Mouse (Mus musculus) limb, embryonic 14.5 days (tissue): ENCODE measurements around the gene Npr2. TPM values are rescaled to one million over a fixed set of nuclear protein-coding genes. Genes with fewer than 3 reads are reported as not detected.

Experiments used
- ATAC-seq: fragments of 200-750 bp; cut with Nextera tagmentation; 2 replicates; pipeline ENCODE4 v1.8.0; 2017; ENCODE audit warnings: low read depth, moderate number of reproducible peaks, moderate TSS enrichment; ENCODE audit not compliant: low FRiP score
- DNase-seq: peaks from one replicate; pipeline ENCODE4 v3.0.0-alpha.2; 2015; ENCODE audit warnings: low spot score
- H3K27ac ChIP-seq: fragments of 300-500 bp; sonication (generic); replicated peaks from 2 replicates; pipeline ENCODE4 v1.5.1; 2014; ENCODE audit warnings: low read depth, mild to moderate bottlenecking, low read length, moderate library complexity, mixed read lengths
- H3K27me3 ChIP-seq: fragments of 300-500 bp; sonication (generic); 2 replicates; pipeline ENCODE4 v1.6.1; 2014; ENCODE audit warnings: low read length, mixed read lengths; ENCODE audit not compliant: control insufficient read depth, insufficient read depth
- H3K36me3 ChIP-seq: fragments of 300-500 bp; sonication (generic); 2 replicates; pipeline ENCODE4 v1.6.1; 2014; ENCODE audit warnings: mild to moderate bottlenecking, low read length, moderate library complexity, mixed read lengths; ENCODE audit not compliant: control insufficient read depth, insufficient read depth
- H3K4me1 ChIP-seq: fragments of 300-500 bp; sonication (generic); 2 replicates; pipeline ENCODE4 v1.6.1; 2014; ENCODE audit warnings: antibody characterized with exemption, low read length, mixed read lengths; ENCODE audit not compliant: control insufficient read depth, insufficient read depth
- H3K4me2 ChIP-seq: fragments of 300-500 bp; sonication (generic); replicated peaks from 2 replicates; pipeline ENCODE4 v1.6.1; 2014; ENCODE audit warnings: low read depth, mild to moderate bottlenecking, low read length, moderate library complexity; ENCODE audit not compliant: severe bottlenecking
- H3K4me3 ChIP-seq: fragments of 300-500 bp; sonication (generic); replicated peaks from 2 replicates; pipeline ENCODE4 v1.5.1; 2014; ENCODE audit warnings: low read length
- H3K9ac ChIP-seq: fragments of 300-500 bp; sonication (generic); 2 replicates; pipeline ENCODE4 v1.6.1; 2014; ENCODE audit warnings: mild to moderate bottlenecking, low read depth, low read length, moderate library complexity; ENCODE audit not compliant: severe bottlenecking
- H3K9me3 ChIP-seq: fragments of 300-500 bp; sonication (generic); 2 replicates; pipeline ENCODE4 v1.6.1; 2016; ENCODE audit warnings: low read length; ENCODE audit not compliant: control insufficient read depth
- POLR2A ChIP-seq: fragments of 200-500 bp; IDR thresholded peaks from 2 replicates; pipeline ENCODE4 v1.8.0; 2012; ENCODE audit warnings: inconsistent platforms, mild to moderate bottlenecking, moderate library complexity, borderline replicate concordance; ENCODE audit not compliant: insufficient read depth, insufficient read length; ENCODE audit errors: extremely low read depth
- WGBS: fragments of 180-500 bp; shearing (Covaris S2); extraction: QIAGEN DNeasy Blood & Tissue Kit; methylation state at CpG from one replicate; pipeline ENCODE4 v1.1.7; 2014; 5-methylcytosine and 5-hydroxymethylcytosine counted together
- polyA plus RNA-seq, 2 experiments: library from polyadenylated mRNA; depleted of rRNA in 1 of 2; stranded (reverse) in 1 of 2; unstranded in 1 of 2; fragments of >200 nt; fragmentation: Nextera tagmentation in 1 of 2; extraction: Ambion mirVana in 1 of 2; gene quantifications; 2 replicates each; pipeline versions ENCODE4 v1.2.1 to v1.2.3; 2012 to 2014

Gene Npr2
- polyA plus RNA-seq, 2 experiments, result 33.3 to 121 TPM

DNA sequence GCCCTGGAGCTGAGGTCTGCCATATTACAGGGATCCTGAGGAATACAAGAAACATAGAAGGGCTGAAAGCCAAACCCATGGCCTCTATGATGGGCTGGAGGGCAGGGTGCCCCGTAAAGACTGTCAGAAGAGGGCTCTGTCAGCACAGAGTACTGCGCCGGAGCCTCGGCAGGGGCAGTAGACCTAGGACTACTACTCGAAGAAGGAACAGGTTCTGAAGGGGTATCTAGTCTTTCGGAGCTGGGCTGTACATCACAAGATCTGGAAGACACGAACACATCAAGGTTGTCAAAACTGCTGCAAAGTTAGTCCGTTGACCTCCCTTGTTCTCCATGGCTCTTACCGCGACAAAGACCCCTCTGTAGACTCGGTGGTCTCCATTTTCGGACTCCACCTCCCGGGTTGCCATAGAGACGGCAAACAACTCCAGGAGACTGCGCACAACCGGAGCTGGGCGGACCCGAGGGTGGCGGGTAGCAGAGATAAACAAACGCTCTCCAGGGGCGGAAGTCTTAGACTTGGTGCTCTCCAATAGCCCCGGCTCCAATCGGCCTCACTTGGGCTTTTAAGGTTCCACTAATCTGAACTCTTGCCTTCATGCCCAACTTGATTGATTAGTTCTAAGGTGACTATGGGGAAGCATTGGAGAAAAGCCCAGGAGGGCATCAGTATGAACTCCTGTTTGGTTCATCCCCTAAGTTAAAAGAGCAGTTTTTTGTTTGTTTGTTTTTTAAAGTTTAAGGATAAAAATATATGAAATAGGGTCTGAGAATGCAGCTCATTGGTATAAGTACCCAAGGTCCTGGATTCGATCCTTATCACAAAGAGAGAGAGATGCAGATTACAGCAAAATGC, 21.7 kb downstream of the Npr2 start, which contains the start of gene Spag8:
TSS of gene Spag8 (minus strand) at position 434 of the 855 bp plus-strand sequence.
- WGBS, result 21% methylated on average over 24 of the region's 24 CpGs
- ATAC-seq (no peak), DNase-seq (no peak)
- H3K36me3 ChIP-seq, result peaks cover 24% of the 10 kb centered on the region
- peak within 1 kb of the TSS; percentile 39 for H3K4me2 ChIP-seq
- no peak within 1 kb of the TSS for H3K9ac ChIP-seq
- H3K9me3 ChIP-seq, result peaks cover 7% of the 10 kb centered on the region; the same call in 1 of the 2 replicates
- no peak within 1 kb of the TSS for H3K4me3 ChIP-seq
- H3K27ac ChIP-seq, result no peak within 1 kb of the TSS
- H3K27me3 ChIP-seq, result no peaks in the 10 kb centered on the region
- H3K4me1 ChIP-seq, result peaks cover 5% of the 10 kb centered on the region; the same call in 1 of the 2 replicates
- no peak for TF ChIP-seq POLR2A

DNA sequence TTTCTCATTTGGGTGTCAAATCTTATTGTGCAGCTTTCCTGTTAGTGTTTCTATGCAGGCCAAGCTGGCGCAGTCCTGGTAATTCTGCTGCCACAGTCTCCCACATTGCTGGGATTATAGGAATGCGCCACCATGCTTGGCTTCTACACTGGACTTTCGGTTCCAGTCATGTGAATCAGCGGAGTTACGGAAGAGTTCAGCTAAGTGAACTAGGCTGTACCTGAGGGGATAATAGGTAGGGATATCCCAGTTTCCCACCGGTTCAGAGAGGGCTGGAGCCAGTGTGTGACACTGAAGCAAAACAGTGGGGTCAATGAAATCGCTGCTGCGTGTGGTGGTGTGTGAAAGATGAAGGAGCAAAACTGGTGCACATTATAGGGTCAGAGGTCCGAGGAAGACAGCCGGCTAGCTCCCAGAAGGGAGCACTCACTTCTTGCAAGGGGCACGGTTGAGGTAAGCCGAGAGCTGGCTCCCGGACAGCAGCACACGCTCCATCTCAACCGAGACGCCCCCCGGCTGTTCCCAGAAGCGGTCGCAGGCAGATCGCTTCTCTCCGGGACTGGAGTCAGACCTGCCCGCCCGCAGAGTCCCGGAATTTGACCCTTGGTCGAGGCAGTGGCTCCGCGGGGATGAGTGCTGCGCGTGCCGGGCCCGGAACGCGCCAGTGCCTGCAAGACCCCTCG, 24.1 kb downstream of the Npr2 start:
- TF ChIP-seq POLR2A, result no peak
- WGBS, result 7% methylated on average over 26 of the region's 34 CpGs
- H3K4me3 ChIP-seq, result peak overlapping the region; percentile 80
- peaks cover 5% of the 10 kb centered on the region; the same call in 1 of the 2 replicates for H3K4me1 ChIP-seq
- H3K9me3 ChIP-seq, result no peaks in the 10 kb centered on the region
- no peaks in the 10 kb centered on the region for H3K27me3 ChIP-seq
- peak overlapping the region; percentile 79 for H3K9ac ChIP-seq
- DNase-seq, result peak; percentile 14
- H3K4me2 ChIP-seq, result peak overlapping the region; percentile 76
- 0 out of 2 replicates have a peak, but pooled peaks cover 2% of the 10 kb centered on the region for H3K36me3 ChIP-seq
- H3K27ac ChIP-seq, result peak overlapping the region; percentile 84
- peak; percentile 25 for ATAC-seq

- WGBS, result 2% methylated on average over 34 of the region's 34 CpGs
- Histone ChIP-seq H3K4me3 (peak within 1 kb of the TSS; percentile 80), H3K9me3 (no peaks in the 10 kb centered on the region), H3K27me3 (no peaks in the 10 kb centered on the region), H3K4me2 (peak within 1 kb of the TSS; percentile 76), H3K36me3 (no peaks in the 10 kb centered on the region), H3K9ac (peak within 1 kb of the TSS; percentile 79), H3K27ac (peak within 1 kb of the TSS; percentile 84), H3K4me1 (peaks cover 5% of the 10 kb centered on the region; the same call in 1 of the 2 replicates)
- ATAC-seq (peak; percentile 96), DNase-seq (peak; percentile 97)
- TF ChIP-seq POLR2A, result peak; percentile 75; the same call in 1 of the 2 replicates
These were observed 24.8 kb downstream of the Npr2 start, which contains the start of gene Hint2 for GRCm38 (mm10) chr4:43656339-43657109. Gene Hint2 (minus strand): TSS chr4:43656466.

DNA sequence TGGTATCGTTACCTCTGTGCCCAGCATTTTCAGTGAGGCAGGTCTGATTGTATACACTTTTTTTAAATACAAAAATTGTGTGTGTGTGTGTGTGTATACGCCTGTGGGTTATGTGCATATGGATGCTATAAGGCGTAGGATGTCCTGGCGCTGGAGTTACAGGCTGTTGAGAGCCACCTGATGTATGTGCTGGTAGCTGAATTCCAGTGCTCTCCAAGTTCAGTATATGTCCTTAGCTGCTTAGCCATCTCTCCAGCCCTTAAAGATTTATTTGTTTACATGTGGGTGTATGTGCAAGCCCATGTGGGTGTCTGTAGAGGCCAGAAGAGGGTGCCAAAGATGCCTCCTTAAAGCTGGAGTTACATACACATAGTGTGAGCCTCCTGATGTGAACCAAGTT, 25.4 kb downstream of the Npr2 start:
- 67% methylated on average over 4 of the region's 4 CpGs for WGBS
- Histone ChIP-seq H3K27ac (no peak overlapping the region), H3K4me2 (peak overlapping the region; percentile 37), H3K9me3 (no peaks in the 10 kb centered on the region), H3K9ac (no peak overlapping the region), H3K27me3 (no peaks in the 10 kb centered on the region), H3K36me3 (no peaks in the 10 kb centered on the region), H3K4me1 (peaks cover 5% of the 10 kb centered on the region; the same call in 1 of the 2 replicates), H3K4me3 (peak overlapping the region; percentile 80; the same call in 1 of the 2 replicates)
- TF ChIP-seq POLR2A, result no peak
- no peak for DNase-seq
- ATAC-seq, result no peak
